Mouse (Mus musculus) brain, embryonic 14.5 days (tissue): ENCODE data around the gene Phf8.

Experiments
- CTCF ChIP-seq: fragments of 200-500 bp; IDR thresholded peaks from 2 replicates; pipeline ENCODE4 v1.5.1; 2012; ENCODE audit warnings: inconsistent platforms, mild to moderate bottlenecking, moderate library complexity, borderline replicate concordance; ENCODE audit not compliant: insufficient read depth, insufficient read length; ENCODE audit errors: extremely low read depth
- POLR2A ChIP-seq: fragments of 200-500 bp; IDR thresholded peaks from 2 replicates; pipeline ENCODE4 v1.6.1; 2012; ENCODE audit warnings: mild to moderate bottlenecking, inconsistent platforms, borderline replicate concordance; ENCODE audit not compliant: poor library complexity, insufficient read depth, insufficient read length, severe bottlenecking; ENCODE audit errors: extremely low read depth

DNA sequence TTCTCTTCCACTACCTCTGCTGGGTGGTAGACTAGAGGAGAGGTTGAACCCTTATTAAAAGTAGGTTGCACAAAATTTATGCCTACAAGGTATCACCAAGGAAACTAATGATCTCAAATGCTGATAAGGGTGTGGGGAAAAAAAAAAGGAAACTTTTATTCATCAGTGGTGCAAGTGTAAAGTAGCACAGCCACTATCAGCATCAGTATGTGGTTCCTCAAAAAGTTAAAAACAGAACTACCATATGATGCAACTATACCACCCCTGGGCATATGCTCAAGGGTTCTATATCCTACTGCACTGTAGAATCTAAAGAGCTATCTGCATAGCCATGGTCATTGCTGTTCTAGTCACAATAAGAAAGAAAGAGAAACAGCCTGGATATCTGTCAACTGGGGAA is 11.9 kb upstream of the Phf8 start:
- no peak for TF ChIP-seq CTCF
- TF ChIP-seq POLR2A = no peak
